Mouse (Mus musculus): ENCODE results near the gene Hspb9. TPM values are rescaled to one million over a fixed set of nuclear protein-coding genes. Genes with fewer than 3 reads are reported as not detected.

Hspb9 gene
- polyA plus RNA-seq, 1 experiment from 2014 or later, result not detected

GRCm38 (mm10) chr11:100735134-100735865 is 21.6 kb downstream of the Hspb9 start:
- peak overlapping the region; percentile 42; the same call in 1 of the 2 replicates for H3K9ac ChIP-seq (ENCODE audit: low read length)

DNA sequence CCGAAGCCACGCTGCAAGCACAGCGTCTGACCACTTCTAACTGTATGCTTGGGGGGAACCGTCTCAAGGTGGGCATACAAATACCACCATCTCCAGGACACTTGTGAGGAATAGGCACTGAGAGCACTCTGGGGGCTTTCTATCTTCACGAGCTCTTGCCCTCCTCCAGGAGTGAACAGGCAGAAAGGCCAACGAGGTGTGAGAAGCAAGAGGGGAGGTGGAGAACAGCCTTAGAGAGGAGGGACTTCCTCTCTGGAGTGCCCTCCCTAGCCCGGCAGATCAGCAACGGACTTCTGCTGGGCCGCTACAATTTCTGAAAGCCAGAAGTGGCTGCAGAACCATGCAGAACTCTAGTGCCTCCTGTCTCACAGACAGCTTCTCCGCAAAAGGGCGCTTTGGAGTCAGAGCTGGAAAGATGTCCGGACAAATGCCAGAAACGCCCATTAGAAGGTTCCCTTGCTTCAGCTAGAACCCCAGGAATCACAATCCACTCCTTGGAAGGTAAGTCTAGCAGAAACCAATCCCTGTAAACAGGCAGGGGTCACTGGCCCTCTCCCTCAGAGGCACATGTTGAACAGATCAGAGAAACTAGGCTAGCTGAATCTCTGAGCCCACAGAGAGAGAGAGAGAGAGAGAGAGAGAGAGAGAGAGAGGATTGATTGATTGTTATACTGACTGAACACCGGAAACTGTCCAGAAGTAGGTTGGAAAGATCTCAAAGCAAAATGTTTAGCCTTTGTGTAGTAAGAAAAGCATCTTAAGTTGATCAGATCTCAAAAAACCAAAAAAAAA is 22.5 kb downstream of the Hspb9 start:
- WGBS, result 57% methylated on average over 14 of the region's 14 CpGs
- Histone ChIP-seq H3K27me3 (ENCODE audit: control insufficient read depth, insufficient read depth, low read length) (no peaks in the 10 kb centered on the region), H3K9ac (ENCODE audit: low read length) (peak overlapping the region; percentile 42; the same call in 1 of the 2 replicates), H3K27ac (replicated peaks in 1 of 2; ENCODE audit: control insufficient read depth in 1 of 2, insufficient read depth in 1 of 2, low read depth in 2 of 2, low read length in 2 of 2) (0 out of 4 replicates have a peak overlapping the region, but pooled peaks of 1 of the 2 experiments have one; percentile 0), H3K4me2 (ENCODE audit: low read length) (peak overlapping the region; percentile 83), H3K4me1 (ENCODE audit: control insufficient read depth in 2 of 2, insufficient read depth in 2 of 2, low read length in 2 of 2) (peaks cover 10 to 17% of the 10 kb centered on the region in 2 experiments), H3K36me3 (ENCODE audit: control insufficient read depth, insufficient read depth, low read length) (peaks cover 10% of the 10 kb centered on the region; the same call in 1 of the 2 replicates), H3K9me3 (ENCODE audit: control insufficient read depth, low read length) (no peaks in the 10 kb centered on the region), H3K4me3 (ENCODE audit: control insufficient read depth in 1 of 2, insufficient read depth in 1 of 2, low read depth in 1 of 2, low read length in 2 of 2) (peak overlapping the region; percentile 9 to 21; a peak in 2 of 4 replicates)
- ATAC-seq (ENCODE audit: insufficient number of reproducible peaks, insufficient read depth, low FRiP score, low read depth), result no peak

More at GRCm38 (mm10) chr11:100735134-100735865, 21.6 kb downstream of the Hspb9 start:
- Histone ChIP-seq H3K4me1 (ENCODE audit: control insufficient read depth in 2 of 2, insufficient read depth in 2 of 2, low read length in 2 of 2) (peaks cover 10 to 17% of the 10 kb centered on the region in 2 experiments), H3K27me3 (ENCODE audit: control insufficient read depth, insufficient read depth, low read length) (no peaks in the 10 kb centered on the region), H3K4me3 (ENCODE audit: control insufficient read depth in 1 of 2, insufficient read depth in 1 of 2, low read depth in 1 of 2, low read length in 2 of 2) (peak overlapping the region in 1 of 2 experiments; percentile 9; a peak in 1 of 4 replicates), H3K4me2 (ENCODE audit: low read length) (peak overlapping the region; percentile 83), H3K9me3 (ENCODE audit: control insufficient read depth, low read length) (no peaks in the 10 kb centered on the region), H3K27ac (replicated peaks in 1 of 2; ENCODE audit: control insufficient read depth in 1 of 2, insufficient read depth in 1 of 2, low read depth in 2 of 2, low read length in 2 of 2) (no peak overlapping the region), H3K36me3 (ENCODE audit: control insufficient read depth, insufficient read depth, low read length) (peaks cover 10% of the 10 kb centered on the region; the same call in 1 of the 2 replicates)
- no peak for ATAC-seq (ENCODE audit: insufficient number of reproducible peaks, insufficient read depth, low FRiP score, low read depth)
- 90% methylated on average over 9 of the region's 9 CpGs for WGBS

- ATAC-seq (ENCODE audit: insufficient number of reproducible peaks, insufficient read depth, low FRiP score, low read depth), result no peak
- H3K27me3 ChIP-seq (ENCODE audit: control insufficient read depth, insufficient read depth, low read length), result no peaks in the 10 kb centered on the region
- peaks cover 10 to 17% of the 10 kb centered on the region in 2 experiments for H3K4me1 ChIP-seq (ENCODE audit: control insufficient read depth in 2 of 2, insufficient read depth in 2 of 2, low read length in 2 of 2)
- H3K27ac ChIP-seq (replicated peaks in 1 of 2; ENCODE audit: control insufficient read depth in 1 of 2, insufficient read depth in 1 of 2, low read depth in 2 of 2, low read length in 2 of 2), result peak overlapping the region; percentile 8 to 16; a peak in 1 of 4 replicates
- H3K9me3 ChIP-seq (ENCODE audit: control insufficient read depth, low read length), result no peaks in the 10 kb centered on the region
- peak overlapping the region; percentile 92; the same call in 1 of the 2 replicates for H3K9ac ChIP-seq (ENCODE audit: low read length)
- peak overlapping the region; percentile 83 for H3K4me2 ChIP-seq (ENCODE audit: low read length)
- peak overlapping the region; percentile 10 to 85; a peak in 3 of 4 replicates for H3K4me3 ChIP-seq (ENCODE audit: control insufficient read depth in 1 of 2, insufficient read depth in 1 of 2, low read depth in 1 of 2, low read length in 2 of 2)
- 58% methylated on average over 4 of the region's 4 CpGs for WGBS
- H3K36me3 ChIP-seq (ENCODE audit: control insufficient read depth, insufficient read depth, low read length), result peaks cover 10% of the 10 kb centered on the region; the same call in 1 of the 2 replicates
Measured at GRCm38 (mm10) chr11:100736746-100737080, 23.1 kb downstream of the Hspb9 start.

DNA sequence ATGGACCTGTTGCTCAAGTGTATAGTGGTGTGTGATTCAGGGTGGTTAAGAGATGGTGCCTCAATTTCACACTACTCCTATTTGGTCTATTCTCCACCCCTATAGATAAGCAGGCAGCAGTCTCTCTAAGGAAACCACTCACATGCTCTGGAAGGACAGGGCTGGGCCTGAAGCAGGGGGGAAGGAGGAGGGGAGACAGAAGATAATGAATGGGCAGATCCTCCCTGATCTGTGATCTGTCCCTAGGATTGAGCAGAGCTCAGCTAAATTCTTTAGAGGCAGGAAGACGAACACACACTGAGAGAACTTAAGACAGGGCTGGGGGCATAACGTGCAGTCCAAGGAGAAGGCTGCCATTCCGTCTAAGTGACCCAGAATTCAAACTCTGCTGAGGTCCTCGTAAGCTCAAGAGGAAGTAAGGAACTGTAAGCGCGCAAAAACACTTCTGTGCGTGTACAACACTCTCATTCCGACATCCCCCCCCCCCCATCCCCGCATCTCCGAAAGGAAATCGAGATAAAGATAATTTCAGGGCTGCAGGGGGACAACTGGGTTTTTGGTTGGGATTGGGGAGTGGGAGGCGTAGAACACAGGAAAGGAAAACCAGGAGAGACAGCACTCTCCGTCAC is 23.6 kb downstream of the Hspb9 start:
- 1% methylated on average over 13 of the region's 13 CpGs for WGBS
- ATAC-seq (ENCODE audit: insufficient number of reproducible peaks, insufficient read depth, low FRiP score, low read depth), result no peak
- Histone ChIP-seq H3K36me3 (ENCODE audit: control insufficient read depth, insufficient read depth, low read length) (peaks cover 9% of the 10 kb centered on the region; the same call in 1 of the 2 replicates), H3K4me3 (ENCODE audit: control insufficient read depth in 1 of 2, insufficient read depth in 1 of 2, low read depth in 1 of 2, low read length in 2 of 2) (peak overlapping the region; percentile 69 to 85), H3K27me3 (ENCODE audit: control insufficient read depth, insufficient read depth, low read length) (no peaks in the 10 kb centered on the region), H3K4me2 (ENCODE audit: low read length) (peak overlapping the region; percentile 83), H3K4me1 (ENCODE audit: control insufficient read depth in 2 of 2, insufficient read depth in 2 of 2, low read length in 2 of 2) (peaks cover 10 to 17% of the 10 kb centered on the region in 2 experiments), H3K9ac (ENCODE audit: low read length) (peak overlapping the region; percentile 92), H3K27ac (replicated peaks in 1 of 2; ENCODE audit: control insufficient read depth in 1 of 2, insufficient read depth in 1 of 2, low read depth in 2 of 2, low read length in 2 of 2) (peak overlapping the region; percentile 50 to 69; a peak in 3 of 4 replicates), H3K9me3 (ENCODE audit: control insufficient read depth, low read length) (no peaks in the 10 kb centered on the region)

DNA sequence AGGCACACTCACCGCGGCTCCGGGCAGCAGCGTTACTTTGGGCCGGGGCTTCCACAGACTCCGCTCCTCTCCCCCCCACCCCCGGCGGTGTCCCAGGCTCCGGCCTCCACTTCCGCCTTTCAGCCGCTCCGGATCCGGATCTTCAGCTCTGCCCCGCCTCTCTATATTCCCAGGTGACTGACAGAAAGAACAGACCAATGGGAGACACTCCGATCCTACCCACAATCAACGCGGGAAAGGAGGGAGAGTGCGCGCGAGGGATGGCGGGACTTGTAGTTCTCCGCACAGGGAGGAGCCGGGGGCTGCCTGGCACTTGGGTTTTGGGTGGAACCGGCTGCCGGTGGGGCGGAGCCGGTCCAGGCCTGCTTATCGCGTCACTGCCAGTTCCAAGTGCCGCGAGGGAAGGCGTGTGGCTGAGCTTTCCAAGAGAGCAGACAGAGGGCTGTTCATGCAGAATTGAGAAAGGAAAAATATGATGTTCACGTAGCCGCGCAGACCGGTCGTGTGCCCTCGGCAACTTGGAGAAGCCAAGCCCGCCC is 24.5 kb downstream of the Hspb9 start, which contains the start of gene Rab5c:
Gene Rab5c (minus strand): TSS at position 150 of the 539 bp plus-strand sequence.
- WGBS, result under 1% methylated on average over 38 of the region's 39 CpGs
- Histone ChIP-seq H3K9ac (ENCODE audit: low read length) (peak within 1 kb of the TSS; percentile 92), H3K36me3 (ENCODE audit: control insufficient read depth, insufficient read depth, low read length) (0 out of 2 replicates have a peak, but pooled peaks cover 2% of the 10 kb centered on the region), H3K9me3 (ENCODE audit: control insufficient read depth, low read length) (no peaks in the 10 kb centered on the region), H3K4me2 (ENCODE audit: low read length) (peak within 1 kb of the TSS; percentile 83), H3K4me3 (ENCODE audit: control insufficient read depth in 1 of 2, insufficient read depth in 1 of 2, low read depth in 1 of 2, low read length in 2 of 2) (peak within 1 kb of the TSS; percentile 69 to 85), H3K27me3 (ENCODE audit: control insufficient read depth, insufficient read depth, low read length) (no peaks in the 10 kb centered on the region), H3K27ac (replicated peaks in 1 of 2; ENCODE audit: control insufficient read depth in 1 of 2, insufficient read depth in 1 of 2, low read depth in 2 of 2, low read length in 2 of 2) (peak within 1 kb of the TSS; percentile 69), H3K4me1 (ENCODE audit: control insufficient read depth in 2 of 2, insufficient read depth in 2 of 2, low read length in 2 of 2) (peaks cover 10 to 17% of the 10 kb centered on the region in 2 experiments)
- peak; percentile 99 for ATAC-seq (ENCODE audit: insufficient number of reproducible peaks, insufficient read depth, low FRiP score, low read depth)

- H3K9me3 ChIP-seq (ENCODE audit: control insufficient read depth, low read length), result no peaks in the 10 kb centered on the region
- H3K36me3 ChIP-seq (ENCODE audit: control insufficient read depth, insufficient read depth, low read length), result no peaks in the 10 kb centered on the region
- peak overlapping the region; percentile 72 for H3K9ac ChIP-seq (ENCODE audit: low read length)
- peak overlapping the region; percentile 69 for H3K4me2 ChIP-seq (ENCODE audit: low read length)
- 8% methylated on average over 5 of the region's 5 CpGs for WGBS
- no peak overlapping the region for H3K27ac ChIP-seq (replicated peaks in 1 of 2; ENCODE audit: control insufficient read depth in 1 of 2, insufficient read depth in 1 of 2, low read depth in 2 of 2, low read length in 2 of 2)
- ATAC-seq (ENCODE audit: insufficient number of reproducible peaks, insufficient read depth, low FRiP score, low read depth), result no peak
- H3K4me1 ChIP-seq (ENCODE audit: control insufficient read depth in 2 of 2, insufficient read depth in 2 of 2, low read length in 2 of 2), result peaks cover 10 to 17% of the 10 kb centered on the region in 2 experiments
- H3K4me3 ChIP-seq (ENCODE audit: control insufficient read depth in 1 of 2, insufficient read depth in 1 of 2, low read depth in 1 of 2, low read length in 2 of 2), result peak overlapping the region; percentile 69 to 85; a peak in 3 of 4 replicates
- H3K27me3 ChIP-seq (ENCODE audit: control insufficient read depth, insufficient read depth, low read length), result no peaks in the 10 kb centered on the region
Measured at GRCm38 (mm10) chr11:100738749-100739148, 25.1 kb downstream of the Hspb9 start.

GRCm38 (mm10) chr11:100741348-100741747 is 27.7 kb downstream of the Hspb9 start:
- Histone ChIP-seq H3K36me3 (ENCODE audit: control insufficient read depth, insufficient read depth, low read length) (no peaks in the 10 kb centered on the region), H3K27me3 (ENCODE audit: control insufficient read depth, insufficient read depth, low read length) (no peaks in the 10 kb centered on the region; the same call in 1 of the 2 replicates), H3K9ac (ENCODE audit: low read length) (no peak overlapping the region), H3K4me3 (ENCODE audit: control insufficient read depth in 1 of 2, insufficient read depth in 1 of 2, low read depth in 1 of 2, low read length in 2 of 2) (no peak overlapping the region), H3K4me2 (ENCODE audit: low read length) (no peak overlapping the region), H3K9me3 (ENCODE audit: control insufficient read depth, low read length) (no peaks in the 10 kb centered on the region), H3K27ac (replicated peaks in 1 of 2; ENCODE audit: control insufficient read depth in 1 of 2, insufficient read depth in 1 of 2, low read depth in 2 of 2, low read length in 2 of 2) (no peak overlapping the region), H3K4me1 (ENCODE audit: control insufficient read depth in 2 of 2, insufficient read depth in 2 of 2, low read length in 2 of 2) (peaks cover 6 to 10% of the 10 kb centered on the region in 2 experiments)
- no peak for ATAC-seq (ENCODE audit: insufficient number of reproducible peaks, insufficient read depth, low FRiP score, low read depth)
- WGBS, result 65% methylated on average over 6 of the region's 6 CpGs
